Mouse (Mus musculus) naive thymus-derived CD4-positive, alpha-beta T cell, adult 5 months (primary cell): ENCODE measurements around the gene Gadl1. TPM values are rescaled to one million over a fixed set of nuclear protein-coding genes. Genes with fewer than 3 reads are reported as not detected.

Experiments used
- polyA plus RNA-seq: library from polyadenylated mRNA; unstranded; fragments of 100-300 nt; shearing (Covaris generic); gene quantifications from one replicate; pipeline ENCODE4 v1.2.1, GENCODE M21; 2017

Gadl1 gene
- 0.14 TPM for polyA plus RNA-seq

GRCm38 (mm10) chr9:115909155-115909554 lies at the start of gene Gadl1:
Gene Gadl1 (plus strand): TSS chr9:115909455.

